Mouse (Mus musculus) ES-CJ7 (cell line): ENCODE data around the gene Cbx6.
"Not testable (repeated sequence)": the region's sequence is repeated elsewhere in the genome, so short reads cannot be mapped to it uniquely, and the experiment has no call there.

Source experiments
- DNase-seq: peaks from one replicate; pipeline ENCODE4 v3.0.0; 2011; ENCODE audit warnings: low read depth, low spot score

Cbx6 gene

GRCm38 (mm10) chr15:79830388-79830787 is 4.1 kb downstream of the Cbx6 start:
- DNase-seq: peak; percentile 84

GRCm38 (mm10) chr15:79829431-79829830 is 5.1 kb downstream of the Cbx6 start:
- no peak for DNase-seq

GRCm38 (mm10) chr15:79828366-79829035 is 6.0 kb downstream of the Cbx6 start:
- peak; percentile 62 for DNase-seq

- DNase-seq: no peak
These were observed 6.7 kb downstream of the Cbx6 start for GRCm38 (mm10) chr15:79827778-79828210.

GRCm38 (mm10) chr15:79827061-79827777 is 7.3 kb downstream of the Cbx6 start:
- DNase-seq: no peak

- no peak for DNase-seq
These were observed 8.1 kb downstream of the Cbx6 start for GRCm38 (mm10) chr15:79826221-79826935.

GRCm38 (mm10) chr15:79825146-79825825 is 9.2 kb downstream of the Cbx6 start:
- DNase-seq: peak; percentile 88

- DNase-seq: peak; percentile 60
These were observed 10.8 kb downstream of the Cbx6 start for GRCm38 (mm10) chr15:79823588-79824280.

GRCm38 (mm10) chr15:79822265-79823199 is 12.0 kb downstream of the Cbx6 start:
- DNase-seq: no peak

GRCm38 (mm10) chr15:79818325-79818724 is 16.2 kb downstream of the Cbx6 start:
- DNase-seq: peak; percentile 72

GRCm38 (mm10) chr15:79813666-79814258 is 20.7 kb downstream of the Cbx6 start:
- DNase-seq: no peak

GRCm38 (mm10) chr15:79812840-79813239 is 21.6 kb downstream of the Cbx6 start:
- not testable (repeated sequence) for DNase-seq

- no peak for DNase-seq
These were observed 23.5 kb downstream of the Cbx6 start for GRCm38 (mm10) chr15:79810997-79811396.

GRCm38 (mm10) chr15:79810061-79810460 is 24.4 kb downstream of the Cbx6 start:
- no peak for DNase-seq

- DNase-seq: no peak
These were observed 25.8 kb downstream of the Cbx6 start for GRCm38 (mm10) chr15:79808658-79809057.

GRCm38 (mm10) chr15:79808114-79808513 is 26.4 kb downstream of the Cbx6 start:
- peak; percentile 74 for DNase-seq

GRCm38 (mm10) chr15:79807050-79807449 is 27.4 kb downstream of the Cbx6 start:
- no peak for DNase-seq

- no peak for DNase-seq
These were observed 29.2 kb downstream of the Cbx6 start for GRCm38 (mm10) chr15:79805246-79805645.

GRCm38 (mm10) chr15:79804352-79805071 is 30.0 kb downstream of the Cbx6 start, which contains the start of gene Nptxr:
Gene Nptxr, minus strand, starts transcription at chr15:79804766.
- no peak for DNase-seq
